Mouse (Mus musculus): ENCODE measurements around the gene Arhgap10. TPM values are rescaled to one million over a fixed set of nuclear protein-coding genes. Genes with fewer than 3 reads are reported as not detected.

The Arhgap10 gene
- polyA plus RNA-seq, 1 experiment = 88.6 TPM

DNA sequence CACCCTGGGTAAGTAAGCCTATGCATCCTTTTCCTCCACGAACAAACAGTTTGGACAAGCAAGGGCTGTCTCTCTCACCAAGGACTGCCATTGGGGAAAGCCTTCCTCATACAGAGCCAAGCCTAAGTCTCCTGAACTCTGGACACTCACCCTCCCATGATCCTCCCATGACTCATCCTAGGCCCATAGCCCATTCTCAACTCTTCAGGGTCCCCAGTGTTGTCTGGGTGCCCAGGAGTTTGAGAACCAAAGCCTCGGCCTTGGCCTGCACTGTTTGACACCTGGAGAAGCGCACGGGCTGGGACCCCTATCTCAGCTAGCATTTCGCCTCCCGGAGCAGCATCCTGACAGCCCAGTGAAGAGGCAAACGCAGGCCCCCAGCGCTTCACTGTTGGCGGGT, 63.9 kb downstream of the Arhgap10 start:
- H3K9me3 ChIP-seq = no peaks in the 10 kb centered on the region
- H3K27me3 ChIP-seq (replicated peaks) = no peaks in the 10 kb centered on the region
- peaks cover 82% of the 10 kb centered on the region for H3K4me1 ChIP-seq
- H3K4me3 ChIP-seq (replicated peaks) = no peak overlapping the region
- peaks cover 66% of the 10 kb centered on the region for H3K36me3 ChIP-seq (replicated peaks; ENCODE audit: low read length)
- TF ChIP-seq GATA1 (IDR thresholded peaks at IDR 0.05; ENCODE audit: borderline replicate concordance, low read length) = no peak
- TF ChIP-seq FLI1 (IDR thresholded peaks at IDR 0.05; ENCODE audit: low read length) = no peak

DNA sequence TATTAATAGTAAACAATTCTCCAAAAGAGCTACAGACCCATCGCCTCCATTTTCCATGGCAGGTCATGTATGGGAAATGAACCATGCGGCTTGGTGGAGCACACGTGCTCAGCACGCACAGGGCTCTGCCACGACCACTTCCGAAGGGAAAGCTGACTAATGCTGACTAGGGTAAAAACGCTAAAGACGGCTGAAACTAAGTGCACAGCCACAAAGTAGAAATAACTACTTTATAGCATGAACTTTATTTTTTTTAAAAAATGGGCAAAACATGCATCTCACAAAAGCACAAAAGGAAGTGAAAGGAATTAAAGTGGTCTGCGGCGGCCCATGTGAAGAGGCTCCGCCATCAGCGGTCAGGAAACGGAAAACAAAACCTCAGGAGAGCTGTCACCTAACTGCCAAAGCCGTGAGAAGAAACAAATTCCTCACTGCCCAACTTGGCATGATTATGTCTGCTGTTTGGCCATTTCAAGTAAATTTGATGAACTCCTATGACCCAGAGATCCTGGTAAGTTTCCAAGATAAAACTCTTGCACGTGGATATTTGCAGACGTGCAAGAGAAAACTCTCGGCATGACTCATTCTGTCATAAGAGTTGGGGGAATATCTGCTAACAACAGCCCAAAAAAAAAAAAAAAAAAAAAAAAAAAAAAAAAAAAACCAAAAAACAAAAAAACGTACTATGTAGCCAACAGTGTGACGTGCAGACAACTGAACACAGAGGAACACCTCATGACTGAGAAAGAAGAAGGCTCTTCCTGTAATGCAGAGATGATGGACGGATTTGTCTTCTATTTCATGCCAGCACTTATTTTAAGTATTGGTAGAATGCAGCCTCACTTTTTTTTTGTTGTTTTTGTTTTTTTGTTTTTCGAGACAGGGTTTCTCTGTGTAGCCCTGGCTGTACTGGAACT, 66.0 kb downstream of the Arhgap10 start:
- TF ChIP-seq FLI1 (IDR thresholded peaks at IDR 0.05; ENCODE audit: low read length) = no peak
- no peak for TF ChIP-seq GATA1 (IDR thresholded peaks at IDR 0.05; ENCODE audit: borderline replicate concordance, low read length)
- Histone ChIP-seq H3K27me3 (replicated peaks) (no peaks in the 10 kb centered on the region), H3K4me1 (peaks cover 91% of the 10 kb centered on the region), H3K36me3 (replicated peaks; ENCODE audit: low read length) (peaks cover 71% of the 10 kb centered on the region), H3K9me3 (no peaks in the 10 kb centered on the region), H3K4me3 (replicated peaks) (peak overlapping the region; percentile 81)

DNA sequence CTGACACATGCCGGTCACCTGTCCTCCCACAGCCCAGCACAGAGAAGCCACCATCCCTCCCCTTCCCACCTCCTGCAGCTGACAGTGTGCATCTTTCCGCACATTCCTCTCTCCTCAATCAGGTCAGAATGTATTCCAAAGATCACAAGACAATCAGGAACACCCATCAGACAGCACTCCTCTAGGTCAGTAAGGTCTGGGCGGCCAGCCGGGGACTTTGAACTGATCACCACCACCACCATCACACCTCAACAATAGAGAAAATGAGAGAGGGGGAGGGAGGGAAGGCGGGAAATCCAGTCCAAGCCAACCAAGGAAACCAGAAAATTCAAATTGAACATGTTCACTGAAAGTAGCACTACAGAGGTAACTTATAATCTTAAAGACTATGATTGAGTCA, 66.7 kb downstream of the Arhgap10 start:
- peaks cover 73% of the 10 kb centered on the region for H3K36me3 ChIP-seq (replicated peaks; ENCODE audit: low read length)
- H3K9me3 ChIP-seq = no peaks in the 10 kb centered on the region
- H3K4me3 ChIP-seq (replicated peaks) = peak overlapping the region; percentile 13
- H3K27me3 ChIP-seq (replicated peaks) = no peaks in the 10 kb centered on the region
- TF ChIP-seq GATA1 (IDR thresholded peaks at IDR 0.05; ENCODE audit: borderline replicate concordance, low read length) = no peak
- no peak for TF ChIP-seq FLI1 (IDR thresholded peaks at IDR 0.05; ENCODE audit: low read length)
- peaks cover 94% of the 10 kb centered on the region for H3K4me1 ChIP-seq

DNA sequence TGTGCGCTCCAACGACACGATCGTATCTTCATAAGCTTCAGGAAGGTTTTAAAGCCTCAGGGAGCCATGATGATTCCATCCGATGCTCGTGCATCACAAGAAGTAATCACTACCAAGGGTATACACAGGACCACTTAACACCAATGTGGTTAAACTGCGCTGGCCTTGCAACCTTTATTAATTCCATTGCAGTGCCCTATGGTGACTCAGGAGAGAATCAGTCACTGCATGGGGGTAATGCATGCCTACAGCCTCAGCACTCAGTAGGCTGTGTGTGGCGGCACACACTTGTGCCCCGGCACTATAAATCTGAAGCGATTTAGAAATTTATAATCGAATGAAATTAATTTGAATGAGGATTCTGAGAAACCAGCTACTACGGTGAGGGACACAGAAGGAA, 71.5 kb downstream of the Arhgap10 start:
- Histone ChIP-seq H3K36me3 (replicated peaks; ENCODE audit: low read length) (peaks cover 73% of the 10 kb centered on the region), H3K9me3 (no peaks in the 10 kb centered on the region), H3K4me3 (replicated peaks) (no peak overlapping the region), H3K27me3 (replicated peaks) (no peaks in the 10 kb centered on the region), H3K4me1 (peaks cover 86% of the 10 kb centered on the region)
- TF ChIP-seq GATA1 (IDR thresholded peaks at IDR 0.05; ENCODE audit: borderline replicate concordance, low read length) (no peak), FLI1 (IDR thresholded peaks at IDR 0.05; ENCODE audit: low read length) (no peak)

DNA sequence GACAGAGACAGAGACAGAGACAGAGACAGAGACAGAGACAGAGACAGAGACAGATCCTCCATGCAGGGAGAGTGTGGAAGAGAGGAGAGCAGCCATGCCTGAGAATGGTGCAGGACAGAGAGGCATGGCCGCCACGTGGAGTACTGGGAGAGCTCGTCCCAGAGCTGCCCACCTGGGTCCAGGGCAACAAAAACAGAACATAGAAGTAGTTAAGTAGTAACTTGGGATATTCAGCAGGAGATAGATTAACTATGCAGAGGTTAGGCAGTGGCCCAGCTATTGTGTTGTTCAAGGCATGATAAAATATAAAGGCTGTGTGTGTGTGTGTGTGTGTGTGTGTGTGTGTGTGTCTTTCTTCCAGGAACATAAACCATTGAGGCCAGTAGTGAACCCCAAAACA, 72.1 kb downstream of the Arhgap10 start:
- TF ChIP-seq GATA1 (IDR thresholded peaks at IDR 0.05; ENCODE audit: borderline replicate concordance, low read length) (no peak), FLI1 (IDR thresholded peaks at IDR 0.05; ENCODE audit: low read length) (no peak)
- Histone ChIP-seq H3K9me3 (no peaks in the 10 kb centered on the region), H3K36me3 (replicated peaks; ENCODE audit: low read length) (peaks cover 73% of the 10 kb centered on the region), H3K4me1 (peaks cover 85% of the 10 kb centered on the region), H3K4me3 (replicated peaks) (no peak overlapping the region), H3K27me3 (replicated peaks) (no peaks in the 10 kb centered on the region)

DNA sequence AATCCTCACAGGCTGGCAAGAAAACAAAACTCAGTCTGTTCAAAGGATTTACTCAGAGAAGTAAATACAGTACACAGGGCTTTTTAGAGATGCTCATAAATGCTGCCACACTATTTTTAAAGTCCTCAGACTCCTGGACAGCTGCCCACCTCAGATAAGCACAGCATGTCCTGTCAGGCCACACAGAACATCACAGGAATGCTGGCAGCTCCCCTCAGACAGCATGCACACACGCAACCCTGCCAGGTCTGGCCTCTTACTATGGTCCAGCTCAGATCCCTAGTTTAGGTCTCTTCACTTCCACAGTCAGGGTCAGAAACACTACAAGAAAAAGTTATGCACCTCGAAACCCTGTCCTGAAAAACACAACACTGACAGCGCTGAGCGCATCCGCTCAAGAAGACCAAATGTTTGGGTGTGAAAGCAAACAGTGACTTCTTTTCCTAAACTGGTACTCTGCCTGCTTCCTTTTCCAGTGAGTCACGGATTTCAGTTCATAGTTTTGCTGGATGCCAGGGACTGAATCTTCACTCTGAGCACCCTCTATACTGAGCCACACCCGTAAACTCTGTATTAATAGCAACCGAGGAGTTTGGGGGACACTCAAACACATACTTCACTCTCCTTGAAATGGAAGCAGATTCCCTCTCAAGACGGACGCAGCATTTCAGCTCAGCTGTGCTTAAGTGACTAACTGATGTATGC, 73.4 kb downstream of the Arhgap10 start:
- TF ChIP-seq GATA1 (IDR thresholded peaks at IDR 0.05; ENCODE audit: borderline replicate concordance, low read length) = no peak; the same call in 2 of the 3 replicates
- TF ChIP-seq FLI1 (IDR thresholded peaks at IDR 0.05; ENCODE audit: low read length) = no peak
- H3K4me3 ChIP-seq (replicated peaks) = peak overlapping the region; percentile 80
- peaks cover 80% of the 10 kb centered on the region for H3K4me1 ChIP-seq

DNA sequence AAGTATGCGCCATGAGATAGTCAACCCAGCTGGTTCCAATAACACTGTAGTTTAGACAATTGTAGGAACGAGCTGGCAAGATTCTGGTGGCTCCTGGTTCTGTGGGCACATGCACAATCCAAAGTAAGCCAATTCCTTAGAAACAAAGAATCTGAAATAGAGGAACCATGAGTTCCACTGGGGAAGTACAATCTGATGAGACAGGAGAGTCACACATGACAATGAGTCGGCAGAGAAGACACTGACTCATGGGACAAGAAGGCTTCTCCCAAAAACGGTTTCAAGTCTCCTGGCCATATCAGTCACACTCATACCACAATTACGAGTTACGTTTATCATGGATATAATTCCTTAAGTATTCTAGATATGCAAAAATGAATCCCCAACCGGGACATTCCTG, 75.3 kb downstream of the Arhgap10 start:
- H3K36me3 ChIP-seq (replicated peaks; ENCODE audit: low read length) = peaks cover 76% of the 10 kb centered on the region
- no peaks in the 10 kb centered on the region for H3K27me3 ChIP-seq (replicated peaks)
- H3K9me3 ChIP-seq = no peaks in the 10 kb centered on the region
- TF ChIP-seq GATA1 (IDR thresholded peaks at IDR 0.05; ENCODE audit: borderline replicate concordance, low read length) (no peak), FLI1 (IDR thresholded peaks at IDR 0.05; ENCODE audit: low read length) (no peak)
- no peak overlapping the region for H3K4me3 ChIP-seq (replicated peaks)
- peaks cover 82% of the 10 kb centered on the region for H3K4me1 ChIP-seq

More for the DNA sequence above, 73.4 kb downstream of the Arhgap10 start:
- no peaks in the 10 kb centered on the region for H3K27me3 ChIP-seq (replicated peaks)
- no peaks in the 10 kb centered on the region for H3K9me3 ChIP-seq
- peaks cover 71% of the 10 kb centered on the region for H3K36me3 ChIP-seq (replicated peaks; ENCODE audit: low read length)

DNA sequence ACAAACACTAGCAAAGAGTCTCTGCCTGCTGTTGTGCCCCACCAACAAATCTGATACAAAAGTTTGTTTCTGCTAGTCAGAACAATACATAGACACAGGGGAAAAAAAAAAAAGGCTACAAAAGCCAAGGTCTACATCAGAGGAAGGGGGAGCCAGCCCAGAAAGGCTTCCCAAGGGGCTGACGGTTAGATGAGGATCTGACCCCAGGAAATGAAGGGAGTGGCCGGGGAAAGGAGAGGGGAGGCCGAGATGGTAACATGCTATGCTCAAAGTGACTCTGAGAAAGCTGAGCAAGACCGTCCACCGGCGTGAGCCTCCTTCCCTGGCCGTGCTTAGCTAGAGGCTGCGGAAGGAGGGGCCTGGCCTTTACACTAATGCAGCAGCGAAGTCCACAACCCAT, 76.8 kb downstream of the Arhgap10 start:
- Histone ChIP-seq H3K4me3 (replicated peaks) (peak overlapping the region; percentile 35), H3K27me3 (replicated peaks) (no peaks in the 10 kb centered on the region), H3K9me3 (no peaks in the 10 kb centered on the region), H3K4me1 (peaks cover 83% of the 10 kb centered on the region), H3K36me3 (replicated peaks; ENCODE audit: low read length) (peaks cover 76% of the 10 kb centered on the region)
- TF ChIP-seq FLI1 (IDR thresholded peaks at IDR 0.05; ENCODE audit: low read length) (no peak), GATA1 (IDR thresholded peaks at IDR 0.05; ENCODE audit: borderline replicate concordance, low read length) (no peak)

DNA sequence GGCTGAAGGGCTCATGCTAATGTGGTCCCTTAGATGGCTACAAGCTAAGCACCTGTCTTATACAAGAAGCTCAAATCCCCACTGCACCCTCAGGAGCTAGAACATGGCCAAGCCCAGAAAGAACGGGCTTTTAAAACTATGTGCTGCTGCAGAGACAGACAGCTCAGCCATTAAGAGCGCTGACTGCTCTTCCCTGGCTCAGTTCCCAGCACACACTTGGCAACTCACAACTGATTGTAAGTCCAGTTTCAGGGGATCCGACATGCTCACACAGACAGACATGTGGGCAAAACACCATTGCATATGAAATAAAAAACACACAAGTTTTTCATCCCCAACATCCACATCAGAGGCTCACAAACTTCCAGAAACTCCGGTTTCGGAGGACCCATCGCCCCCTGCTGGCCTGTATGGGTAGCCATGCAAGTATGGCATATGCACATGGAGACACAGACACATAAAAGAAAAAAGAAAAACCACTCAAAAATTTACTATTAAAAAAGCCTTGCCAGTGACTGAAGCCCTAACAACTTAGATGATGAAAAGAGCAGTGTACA, 77.4 kb downstream of the Arhgap10 start:
- H3K36me3 ChIP-seq (replicated peaks; ENCODE audit: low read length) = peaks cover 79% of the 10 kb centered on the region
- no peaks in the 10 kb centered on the region for H3K27me3 ChIP-seq (replicated peaks)
- peaks cover 85% of the 10 kb centered on the region for H3K4me1 ChIP-seq
- H3K9me3 ChIP-seq = no peaks in the 10 kb centered on the region
- TF ChIP-seq FLI1 (IDR thresholded peaks at IDR 0.05; ENCODE audit: low read length) (no peak), GATA1 (IDR thresholded peaks at IDR 0.05; ENCODE audit: borderline replicate concordance, low read length) (no peak)
- H3K4me3 ChIP-seq (replicated peaks) = no peak overlapping the region

Measured in megakaryocyte, embryonic 14.5 days (primary cell).